Mouse (Mus musculus) heart, postnatal 0 days (tissue): ENCODE data around the gene Mfsd11. TPM values are rescaled to one million over a fixed set of nuclear protein-coding genes. Genes with fewer than 3 reads are reported as not detected.
"Not testable (repeated sequence)": the region's sequence is repeated elsewhere in the genome, so short reads cannot be mapped to it uniquely, and the experiment has no call there.

Source experiments
- ATAC-seq: fragments of 200-750 bp; cut with Nextera tagmentation; 2 replicates; pipeline ENCODE4 v1.8.0; 2017; ENCODE audit warnings: low read depth, moderate number of reproducible peaks, moderate library complexity; ENCODE audit not compliant: insufficient read depth
- DNase-seq: peaks from one replicate; pipeline ENCODE4 v3.0.0-alpha.2; 2016; ENCODE audit warnings: low spot score
- H3K27ac ChIP-seq: fragments of 300-500 bp; sonication (generic); 2 replicates; pipeline ENCODE4 v1.5.1; 2014; ENCODE audit warnings: low read depth, mild to moderate bottlenecking
- H3K27me3 ChIP-seq: fragments of 300-500 bp; sonication (generic); 2 replicates; pipeline ENCODE4 v1.6.1; 2014; ENCODE audit warnings: low read length, mixed read lengths; ENCODE audit not compliant: control insufficient read depth, insufficient read depth
- H3K36me3 ChIP-seq: fragments of 300-500 bp; sonication (generic); replicated peaks from 2 replicates; pipeline ENCODE4 v1.6.1; 2014; ENCODE audit warnings: low read length, mixed read lengths; ENCODE audit not compliant: control insufficient read depth, insufficient read depth
- H3K4me1 ChIP-seq: fragments of 300-500 bp; sonication (generic); 2 replicates; pipeline ENCODE4 v1.6.1; 2014; ENCODE audit warnings: antibody characterized with exemption; ENCODE audit not compliant: control insufficient read depth, insufficient read depth
- H3K4me2 ChIP-seq: fragments of 300-500 bp; sonication (generic); 2 replicates; pipeline ENCODE4 v1.6.1; 2014; ENCODE audit warnings: low read depth, mild to moderate bottlenecking, low read length, moderate library complexity
- H3K4me3 ChIP-seq: fragments of 300-500 bp; sonication (generic); 2 replicates; pipeline ENCODE4 v1.5.1; 2014; ENCODE audit warnings: low read depth, low read length
- H3K9ac ChIP-seq: fragments of 300-500 bp; sonication (generic); replicated peaks from 2 replicates; pipeline ENCODE4 v1.6.1; 2014; ENCODE audit warnings: low read depth, low read length, mixed read lengths
- H3K9me3 ChIP-seq: fragments of 300-500 bp; sonication (generic); replicated peaks from 2 replicates; pipeline ENCODE4 v1.6.1; 2016; ENCODE audit warnings: low read length; ENCODE audit not compliant: control insufficient read depth
- CTCF ChIP-seq: IDR thresholded peaks from 2 replicates; pipeline ENCODE4 v1.5.1; 2016; ENCODE audit warnings: antibody characterized with exemption, control low read depth, low read depth
- EP300 ChIP-seq: IDR thresholded peaks from 2 replicates; pipeline ENCODE4 v1.6.1; 2016; ENCODE audit warnings: antibody characterized with exemption, low read depth
- WGBS: fragments of 180-500 bp; shearing (Covaris S2); extraction: QIAGEN DNeasy Blood & Tissue Kit; methylation state at CpG from one replicate; pipeline ENCODE4 v1.1.7; 2014; 5-methylcytosine and 5-hydroxymethylcytosine counted together
- polyA plus RNA-seq: library from polyadenylated mRNA; unstranded; fragments of >200 nt; fragmentation: Nextera tagmentation; extraction: Ambion mirVana; gene quantifications from 2 replicates; pipeline ENCODE4 v1.2.1, GENCODE M21; 2015
- total RNA-seq: library from RNA; depleted of rRNA; stranded (reverse); fragments of >200 nt; gene quantifications from 2 replicates; pipeline ENCODE4 v1.2.3, GENCODE M21; 2014; ENCODE audit warnings: low replicate concordance

The Mfsd11 gene
- total and polyA plus RNA-seq, 2 experiments from 2014 or later, result 44.5 to 46.3 TPM

GRCm38 (mm10) chr11:116893532-116894442 lies 41.5 kb downstream of the Mfsd11 start:
- no peaks in the 10 kb centered on the region for H3K9me3 ChIP-seq
- TF ChIP-seq CTCF, result no peak
- TF ChIP-seq EP300, result no peak
- H3K36me3 ChIP-seq, result no peaks in the 10 kb centered on the region
- ATAC-seq (no peak), DNase-seq (no peak)
- no peak overlapping the region for H3K27ac ChIP-seq
- no peak overlapping the region for H3K4me3 ChIP-seq
- no peak overlapping the region for H3K4me2 ChIP-seq
- H3K4me1 ChIP-seq, result no peaks in the 10 kb centered on the region
- peaks cover 4% of the 10 kb centered on the region; the same call in 1 of the 2 replicates for H3K27me3 ChIP-seq
- no peak overlapping the region for H3K9ac ChIP-seq
- 72% methylated on average over 19 of the region's 19 CpGs for WGBS

GRCm38 (mm10) chr11:116895402-116895801 lies 43.2 kb downstream of the Mfsd11 start:
- WGBS, result 91% methylated on average over 3 of the region's 3 CpGs
- H3K9me3 ChIP-seq, result no peaks in the 10 kb centered on the region
- H3K27ac ChIP-seq, result no peak overlapping the region
- no peak overlapping the region for H3K9ac ChIP-seq
- ATAC-seq, result no peak
- no peak overlapping the region for H3K4me2 ChIP-seq
- H3K27me3 ChIP-seq, result peaks cover 4% of the 10 kb centered on the region; the same call in 1 of the 2 replicates
- H3K4me3 ChIP-seq, result no peak overlapping the region
- no peak for DNase-seq
- H3K4me1 ChIP-seq, result no peaks in the 10 kb centered on the region
- no peaks in the 10 kb centered on the region for H3K36me3 ChIP-seq
- TF ChIP-seq CTCF (no peak), EP300 (no peak)

DNA sequence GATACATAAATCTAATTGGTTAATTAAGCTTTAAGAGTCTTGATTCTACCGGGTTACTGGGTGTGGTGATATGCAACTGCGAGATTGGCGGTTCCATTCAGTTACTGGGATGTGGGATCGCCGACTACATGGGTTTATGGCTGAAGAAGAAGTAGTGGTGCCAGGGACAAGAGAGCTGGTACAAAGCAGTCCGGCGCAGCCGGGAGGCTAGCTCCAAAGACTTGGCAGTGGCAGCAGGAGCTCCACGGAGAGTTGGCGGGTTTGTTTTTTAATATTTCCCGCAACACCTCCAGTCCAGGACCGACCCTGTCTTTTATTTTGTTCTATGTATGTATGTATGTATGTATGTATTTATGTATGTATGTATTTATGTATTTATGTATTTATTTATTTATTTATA lies 47.0 kb downstream of the Mfsd11 start:
- ATAC-seq (no peak), DNase-seq (no peak)
- 93% methylated on average over 12 of the region's 12 CpGs for WGBS
- no peak overlapping the region for H3K27ac ChIP-seq
- H3K4me1 ChIP-seq, result no peaks in the 10 kb centered on the region
- H3K9ac ChIP-seq, result no peak overlapping the region
- no peaks in the 10 kb centered on the region for H3K36me3 ChIP-seq
- TF ChIP-seq EP300, result no peak
- no peak for TF ChIP-seq CTCF
- peaks cover 4% of the 10 kb centered on the region; the same call in 1 of the 2 replicates for H3K27me3 ChIP-seq
- no peak overlapping the region for H3K4me2 ChIP-seq
- no peaks in the 10 kb centered on the region for H3K9me3 ChIP-seq
- no peak overlapping the region for H3K4me3 ChIP-seq

- H3K9ac ChIP-seq, result not testable (repeated sequence)
Measured at GRCm38 (mm10) chr11:116902588-116902987, 50.3 kb downstream of the Mfsd11 start.

DNA sequence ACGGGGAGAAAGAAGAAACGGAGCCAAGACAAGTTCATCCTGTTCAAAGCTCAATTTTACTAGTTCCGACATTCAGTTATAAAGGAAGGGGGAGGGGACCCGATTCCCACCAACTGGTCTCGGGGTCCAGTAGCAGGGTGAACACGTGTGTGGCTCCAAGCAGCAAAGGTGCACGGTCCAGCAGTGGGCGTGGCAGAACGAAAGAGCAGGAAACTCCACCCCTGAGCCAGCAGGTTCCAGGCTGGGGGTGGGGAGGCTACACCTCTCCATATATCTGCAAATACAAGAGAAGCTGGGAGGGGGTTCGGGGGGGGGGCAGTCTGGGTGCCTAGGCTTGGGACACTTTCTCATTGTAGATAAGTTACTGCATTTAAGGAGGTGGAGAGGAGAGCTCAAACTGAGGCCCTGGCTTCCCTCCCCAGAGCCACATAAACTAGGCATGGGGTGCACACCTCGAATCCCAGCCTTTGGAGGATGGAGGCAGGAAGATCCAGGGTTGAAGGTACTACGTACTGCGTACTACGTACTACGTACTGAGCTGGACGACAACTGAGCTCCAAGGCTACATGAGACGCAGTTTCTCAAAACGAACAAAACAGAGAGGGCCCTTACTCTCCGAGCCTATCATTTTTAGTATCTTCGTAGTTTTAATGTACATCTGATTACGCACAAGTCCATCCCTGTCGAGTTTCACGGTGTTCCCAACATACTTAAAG lies 53.7 kb downstream of the Mfsd11 start:
- Histone ChIP-seq H3K9me3 (no peaks in the 10 kb centered on the region), H3K27ac (no peak overlapping the region), H3K4me1 (no peaks in the 10 kb centered on the region), H3K9ac (no peak overlapping the region), H3K36me3 (no peaks in the 10 kb centered on the region), H3K4me2 (peak overlapping the region; percentile 43), H3K4me3 (peak overlapping the region; percentile 15; the same call in 1 of the 2 replicates), H3K27me3 (peaks cover 16% of the 10 kb centered on the region)
- TF ChIP-seq EP300, result no peak
- DNase-seq (no peak), ATAC-seq (no peak)
- WGBS, result 3% methylated on average over 23 of the region's 23 CpGs

More at GRCm38 (mm10) chr11:116902588-116902987, 50.3 kb downstream of the Mfsd11 start:
- H3K4me1 ChIP-seq, DNase-seq, H3K9me3 ChIP-seq, H3K36me3 ChIP-seq, H3K4me2 ChIP-seq, H3K27ac ChIP-seq, H3K4me3 ChIP-seq, ATAC-seq: not testable (repeated sequence)
- H3K27me3 ChIP-seq, result peaks cover 20% of the 10 kb centered on the region
- WGBS, result 86% methylated on average over 10 of the region's 10 CpGs
